Mouse (Mus musculus): ENCODE measurements around the gene Ms4a4b. TPM values are rescaled to one million over a fixed set of nuclear protein-coding genes. Genes with fewer than 3 reads are reported as not detected.
"Not testable (repeated sequence)": the region's sequence is repeated elsewhere in the genome, so short reads cannot be mapped to it uniquely, and the experiment has no call there.

Gene Ms4a4b
- polyA plus RNA-seq, 1 experiment from 2014 or later = not detected

GRCm38 (mm10) chr19:11483941-11484340 is 40.6 kb downstream of the Ms4a4b start:
- no peak for ATAC-seq
- H3K36me3 ChIP-seq (ENCODE audit: control insufficient read depth, insufficient read depth) = no peaks in the 10 kb centered on the region
- H3K9ac ChIP-seq (replicated peaks; ENCODE audit: low read depth, low read length) = no peak overlapping the region
- H3K4me1 ChIP-seq (replicated peaks; ENCODE audit: control insufficient read depth, insufficient read depth, low read length) = no peaks in the 10 kb centered on the region
- H3K27ac ChIP-seq (ENCODE audit: low read length) = no peak overlapping the region
- H3K4me3 ChIP-seq (replicated peaks; ENCODE audit: low read length) = no peak overlapping the region
- no peaks in the 10 kb centered on the region for H3K9me3 ChIP-seq (ENCODE audit: control insufficient read depth, low read length)
- no peaks in the 10 kb centered on the region for H3K27me3 ChIP-seq (replicated peaks; ENCODE audit: control insufficient read depth, insufficient read depth, low read length)
- WGBS = 75% methylated on average over 4 of the region's 4 CpGs
- no peak overlapping the region for H3K4me2 ChIP-seq (ENCODE audit: low read length)

GRCm38 (mm10) chr19:11484388-11484787 is 41.0 kb downstream of the Ms4a4b start:
- no peaks in the 10 kb centered on the region for H3K36me3 ChIP-seq (ENCODE audit: control insufficient read depth, insufficient read depth)
- no peak overlapping the region for H3K9ac ChIP-seq (replicated peaks; ENCODE audit: low read depth, low read length)
- WGBS = 90% methylated on average over 3 of the region's 3 CpGs
- H3K4me3 ChIP-seq (replicated peaks; ENCODE audit: low read length) = no peak overlapping the region
- no peak overlapping the region for H3K27ac ChIP-seq (ENCODE audit: low read length)
- H3K9me3 ChIP-seq (ENCODE audit: control insufficient read depth, low read length) = no peaks in the 10 kb centered on the region
- ATAC-seq = no peak
- no peak overlapping the region for H3K4me2 ChIP-seq (ENCODE audit: low read length)
- H3K27me3 ChIP-seq (replicated peaks; ENCODE audit: control insufficient read depth, insufficient read depth, low read length) = no peaks in the 10 kb centered on the region
- no peaks in the 10 kb centered on the region for H3K4me1 ChIP-seq (replicated peaks; ENCODE audit: control insufficient read depth, insufficient read depth, low read length)

- Histone ChIP-seq H3K4me2 (ENCODE audit: low read length) (no peak overlapping the region), H3K9ac (replicated peaks; ENCODE audit: low read depth, low read length) (no peak overlapping the region), H3K4me1 (replicated peaks; ENCODE audit: control insufficient read depth, insufficient read depth, low read length) (no peaks in the 10 kb centered on the region), H3K36me3 (ENCODE audit: control insufficient read depth, insufficient read depth) (no peaks in the 10 kb centered on the region), H3K27me3 (replicated peaks; ENCODE audit: control insufficient read depth, insufficient read depth, low read length) (no peaks in the 10 kb centered on the region), H3K4me3 (replicated peaks; ENCODE audit: low read length) (no peak overlapping the region), H3K9me3 (ENCODE audit: control insufficient read depth, low read length) (no peaks in the 10 kb centered on the region), H3K27ac (ENCODE audit: low read length) (no peak overlapping the region)
- no peak for ATAC-seq
- 92% methylated on average over 3 of the region's 3 CpGs for WGBS
Measured at GRCm38 (mm10) chr19:11485266-11485665, 41.9 kb downstream of the Ms4a4b start.

GRCm38 (mm10) chr19:11485746-11486145 is 42.4 kb downstream of the Ms4a4b start, which contains the start of gene Gm8369:
TSS of gene Gm8369 (plus strand) at chr19:11485938.
- Histone ChIP-seq H3K27ac (ENCODE audit: low read length) (no peak within 1 kb of the TSS), H3K4me1 (replicated peaks; ENCODE audit: control insufficient read depth, insufficient read depth, low read length) (no peaks in the 10 kb centered on the region), H3K9ac (replicated peaks; ENCODE audit: low read depth, low read length) (no peak within 1 kb of the TSS), H3K4me3 (replicated peaks; ENCODE audit: low read length) (no peak within 1 kb of the TSS), H3K4me2 (ENCODE audit: low read length) (no peak within 1 kb of the TSS), H3K9me3 (ENCODE audit: control insufficient read depth, low read length) (no peaks in the 10 kb centered on the region), H3K36me3 (ENCODE audit: control insufficient read depth, insufficient read depth) (no peaks in the 10 kb centered on the region), H3K27me3 (replicated peaks; ENCODE audit: control insufficient read depth, insufficient read depth, low read length) (no peaks in the 10 kb centered on the region)
- 77% methylated on average over 2 of the region's 2 CpGs for WGBS
- no peak for ATAC-seq

GRCm38 (mm10) chr19:11486599-11486998 is 43.2 kb downstream of the Ms4a4b start:
- Histone ChIP-seq H3K4me1 (replicated peaks; ENCODE audit: control insufficient read depth, insufficient read depth, low read length) (no peaks in the 10 kb centered on the region), H3K9ac (replicated peaks; ENCODE audit: low read depth, low read length) (no peak overlapping the region), H3K9me3 (ENCODE audit: control insufficient read depth, low read length) (no peaks in the 10 kb centered on the region), H3K27ac (ENCODE audit: low read length) (no peak overlapping the region), H3K36me3 (ENCODE audit: control insufficient read depth, insufficient read depth) (no peaks in the 10 kb centered on the region), H3K4me2 (ENCODE audit: low read length) (no peak overlapping the region), H3K27me3 (replicated peaks; ENCODE audit: control insufficient read depth, insufficient read depth, low read length) (no peaks in the 10 kb centered on the region), H3K4me3 (replicated peaks; ENCODE audit: low read length) (no peak overlapping the region)
- 87% methylated on average over 1 of the region's 1 CpGs for WGBS
- no peak for ATAC-seq

- Histone ChIP-seq H3K27ac (ENCODE audit: low read length) (no peak overlapping the region), H3K4me3 (replicated peaks; ENCODE audit: low read length) (no peak overlapping the region), H3K4me2 (ENCODE audit: low read length) (no peak overlapping the region), H3K4me1 (replicated peaks; ENCODE audit: control insufficient read depth, insufficient read depth, low read length) (no peaks in the 10 kb centered on the region), H3K9me3 (ENCODE audit: control insufficient read depth, low read length) (no peaks in the 10 kb centered on the region), H3K27me3 (replicated peaks; ENCODE audit: control insufficient read depth, insufficient read depth, low read length) (no peaks in the 10 kb centered on the region), H3K36me3 (ENCODE audit: control insufficient read depth, insufficient read depth) (no peaks in the 10 kb centered on the region), H3K9ac (replicated peaks; ENCODE audit: low read depth, low read length) (no peak overlapping the region)
- 79% methylated on average over 4 of the region's 4 CpGs for WGBS
- no peak for ATAC-seq
Measured at GRCm38 (mm10) chr19:11491406-11492189, 48.2 kb downstream of the Ms4a4b start.

- H3K27ac ChIP-seq (ENCODE audit: low read length) = no peak overlapping the region
- WGBS = 91% methylated on average over 1 of the region's 1 CpGs
- H3K9me3 ChIP-seq (ENCODE audit: control insufficient read depth, low read length) = no peaks in the 10 kb centered on the region
- no peaks in the 10 kb centered on the region for H3K36me3 ChIP-seq (ENCODE audit: control insufficient read depth, insufficient read depth)
- H3K4me1 ChIP-seq (replicated peaks; ENCODE audit: control insufficient read depth, insufficient read depth, low read length) = no peaks in the 10 kb centered on the region
- no peak overlapping the region for H3K4me3 ChIP-seq (replicated peaks; ENCODE audit: low read length)
- no peaks in the 10 kb centered on the region for H3K27me3 ChIP-seq (replicated peaks; ENCODE audit: control insufficient read depth, insufficient read depth, low read length)
- H3K9ac ChIP-seq (replicated peaks; ENCODE audit: low read depth, low read length) = no peak overlapping the region
- no peak overlapping the region for H3K4me2 ChIP-seq (ENCODE audit: low read length)
- ATAC-seq = no peak
Measured at GRCm38 (mm10) chr19:11492671-11493070, 49.3 kb downstream of the Ms4a4b start.

- H3K36me3 ChIP-seq (ENCODE audit: control insufficient read depth, insufficient read depth) = no peaks in the 10 kb centered on the region
- no peaks in the 10 kb centered on the region for H3K27me3 ChIP-seq (replicated peaks; ENCODE audit: control insufficient read depth, insufficient read depth, low read length)
- H3K27ac ChIP-seq (ENCODE audit: low read length) = no peak overlapping the region
- H3K9me3 ChIP-seq (ENCODE audit: control insufficient read depth, low read length) = no peaks in the 10 kb centered on the region
- no peak overlapping the region for H3K4me3 ChIP-seq (replicated peaks; ENCODE audit: low read length)
- H3K4me1 ChIP-seq (replicated peaks; ENCODE audit: control insufficient read depth, insufficient read depth, low read length) = no peaks in the 10 kb centered on the region
- ATAC-seq = no peak
- no peak overlapping the region for H3K9ac ChIP-seq (replicated peaks; ENCODE audit: low read depth, low read length)
- 90% methylated on average over 3 of the region's 3 CpGs for WGBS
- H3K4me2 ChIP-seq (ENCODE audit: low read length) = no peak overlapping the region
Measured at GRCm38 (mm10) chr19:11494519-11494918, 51.2 kb downstream of the Ms4a4b start.

GRCm38 (mm10) chr19:11496361-11496760 is 53.0 kb downstream of the Ms4a4b start:
- no peak overlapping the region for H3K9ac ChIP-seq (replicated peaks; ENCODE audit: low read depth, low read length)
- 83% methylated on average over 6 of the region's 6 CpGs for WGBS
- no peaks in the 10 kb centered on the region for H3K27me3 ChIP-seq (replicated peaks; ENCODE audit: control insufficient read depth, insufficient read depth, low read length)
- no peaks in the 10 kb centered on the region for H3K4me1 ChIP-seq (replicated peaks; ENCODE audit: control insufficient read depth, insufficient read depth, low read length)
- H3K4me2 ChIP-seq (ENCODE audit: low read length) = no peak overlapping the region
- H3K9me3 ChIP-seq (ENCODE audit: control insufficient read depth, low read length) = no peaks in the 10 kb centered on the region
- no peak overlapping the region for H3K27ac ChIP-seq (ENCODE audit: low read length)
- H3K4me3 ChIP-seq (replicated peaks; ENCODE audit: low read length) = no peak overlapping the region
- H3K36me3 ChIP-seq (ENCODE audit: control insufficient read depth, insufficient read depth) = no peaks in the 10 kb centered on the region
- no peak for ATAC-seq

GRCm38 (mm10) chr19:11497300-11497699 is 53.9 kb downstream of the Ms4a4b start:
- not testable (repeated sequence) for H3K36me3 ChIP-seq (ENCODE audit: control insufficient read depth, insufficient read depth); H3K4me3 ChIP-seq (replicated peaks; ENCODE audit: low read length); H3K27me3 ChIP-seq (replicated peaks; ENCODE audit: control insufficient read depth, insufficient read depth, low read length); H3K27ac ChIP-seq (ENCODE audit: low read length); H3K9ac ChIP-seq (replicated peaks; ENCODE audit: low read depth, low read length); H3K4me1 ChIP-seq (replicated peaks; ENCODE audit: control insufficient read depth, insufficient read depth, low read length); H3K9me3 ChIP-seq (ENCODE audit: control insufficient read depth, low read length); H3K4me2 ChIP-seq (ENCODE audit: low read length); ATAC-seq
- WGBS = 86% methylated on average over 1 of the region's 1 CpGs
